Mouse (Mus musculus) forebrain, embryonic 16.5 days (tissue): ENCODE measurements around the gene Med27. TPM values are rescaled to one million over a fixed set of nuclear protein-coding genes. Genes with fewer than 3 reads are reported as not detected.
A peak's percentile ranks its signal among the peaks of the same experiment; 100 is the strongest.

ENCODE experiments used
- ATAC-seq: fragments of 200-750 bp; cut with Nextera tagmentation; 2 replicates; pipeline ENCODE4 v1.8.0; 2017; ENCODE audit warnings: mild to moderate bottlenecking, moderate library complexity
- H3K27ac ChIP-seq: fragments of 300-500 bp; sonication (generic); 2 replicates; pipeline ENCODE4 v1.5.1; 2014; ENCODE audit warnings: low read length, control low read depth
- H3K27me3 ChIP-seq: fragments of 300-500 bp; sonication (generic); replicated peaks from 2 replicates; pipeline ENCODE4 v1.6.1; 2014; ENCODE audit warnings: low read length; ENCODE audit not compliant: control insufficient read depth, insufficient read depth
- H3K36me3 ChIP-seq: fragments of 300-500 bp; sonication (generic); 2 replicates; pipeline ENCODE4 v1.6.1; 2014; ENCODE audit not compliant: control insufficient read depth, insufficient read depth
- H3K4me1 ChIP-seq: fragments of 300-500 bp; sonication (generic); replicated peaks from 2 replicates; pipeline ENCODE4 v1.6.1; 2014; ENCODE audit warnings: low read length; ENCODE audit not compliant: control insufficient read depth, insufficient read depth
- H3K4me2 ChIP-seq: fragments of 300-500 bp; sonication (generic); 2 replicates; pipeline ENCODE4 v1.6.1; 2014; ENCODE audit warnings: mild to moderate bottlenecking, low read length, control low read depth
- H3K4me3 ChIP-seq: fragments of 300-500 bp; sonication (generic); replicated peaks from 2 replicates; pipeline ENCODE4 v1.5.1; 2014; ENCODE audit warnings: mild to moderate bottlenecking, low read length, control low read depth
- H3K9ac ChIP-seq: fragments of 300-500 bp; sonication (generic); replicated peaks from 2 replicates; pipeline ENCODE4 v1.6.1; 2014; ENCODE audit warnings: low read depth, low read length, control low read depth
- H3K9me3 ChIP-seq: fragments of 300-500 bp; sonication (generic); 2 replicates; pipeline ENCODE4 v1.6.1; 2016; ENCODE audit warnings: low read length; ENCODE audit not compliant: control insufficient read depth
- WGBS: fragments of 180-500 bp; shearing (Covaris S2); extraction: QIAGEN DNeasy Blood & Tissue Kit; methylation state at CpG from one replicate; pipeline ENCODE4 v1.1.7; 2014; 5-methylcytosine and 5-hydroxymethylcytosine counted together
- polyA plus RNA-seq: library from polyadenylated mRNA; unstranded; fragments of >200 nt; fragmentation: Nextera tagmentation; extraction: Ambion mirVana; gene quantifications from 2 replicates; pipeline ENCODE4 v1.2.1, GENCODE M21; 2015

The Med27 gene
- polyA plus RNA-seq = 89.7 and 95.3 TPM in 2 replicates

GRCm38 (mm10) chr2:29346629-29347271 lies at the start of gene Med27:
Gene Med27, plus strand, starts transcription at chr2:29346819.
- WGBS = 1% methylated on average over 41 of the region's 41 CpGs
- peak; percentile 99 for ATAC-seq
- H3K27ac ChIP-seq = peak within 1 kb of the TSS; percentile 49
- peak within 1 kb of the TSS; percentile 69 for H3K9ac ChIP-seq
- no peaks in the 10 kb centered on the region for H3K27me3 ChIP-seq
- no peaks in the 10 kb centered on the region for H3K9me3 ChIP-seq
- H3K4me2 ChIP-seq = peak within 1 kb of the TSS; percentile 91
- H3K4me3 ChIP-seq = peak within 1 kb of the TSS; percentile 79
- peaks cover 14% of the 10 kb centered on the region for H3K4me1 ChIP-seq
- H3K36me3 ChIP-seq = peaks cover 6% of the 10 kb centered on the region; the same call in 1 of the 2 replicates

- 53% methylated on average over 7 of the region's 7 CpGs for WGBS
- ATAC-seq = no peak
- Histone ChIP-seq H3K4me2 (no peak overlapping the region), H3K4me1 (no peaks in the 10 kb centered on the region), H3K27ac (no peak overlapping the region), H3K27me3 (no peaks in the 10 kb centered on the region), H3K36me3 (no peaks in the 10 kb centered on the region), H3K4me3 (no peak overlapping the region), H3K9me3 (no peaks in the 10 kb centered on the region), H3K9ac (no peak overlapping the region)
Observed at GRCm38 (mm10) chr2:29309966-29310365, 36.7 kb upstream of the Med27 start.

GRCm38 (mm10) chr2:29312058-29312457 lies 34.6 kb upstream of the Med27 start:
- Histone ChIP-seq H3K9ac (no peak overlapping the region), H3K4me1 (no peaks in the 10 kb centered on the region), H3K27ac (no peak overlapping the region), H3K4me3 (no peak overlapping the region), H3K36me3 (no peaks in the 10 kb centered on the region), H3K9me3 (no peaks in the 10 kb centered on the region), H3K27me3 (no peaks in the 10 kb centered on the region), H3K4me2 (no peak overlapping the region)
- 83% methylated on average over 5 of the region's 5 CpGs for WGBS
- ATAC-seq = no peak

GRCm38 (mm10) chr2:29317906-29318470 lies 28.6 kb upstream of the Med27 start:
- Histone ChIP-seq H3K27me3 (no peaks in the 10 kb centered on the region), H3K9ac (no peak overlapping the region), H3K36me3 (no peaks in the 10 kb centered on the region), H3K27ac (no peak overlapping the region), H3K4me1 (peaks cover 15% of the 10 kb centered on the region), H3K9me3 (no peaks in the 10 kb centered on the region), H3K4me3 (no peak overlapping the region), H3K4me2 (no peak overlapping the region)
- WGBS = 67% methylated on average over 4 of the region's 4 CpGs
- ATAC-seq = no peak

GRCm38 (mm10) chr2:29318596-29318995 lies 28.0 kb upstream of the Med27 start:
- Histone ChIP-seq H3K4me2 (no peak overlapping the region), H3K9me3 (no peaks in the 10 kb centered on the region), H3K4me3 (no peak overlapping the region), H3K27ac (no peak overlapping the region), H3K9ac (no peak overlapping the region), H3K27me3 (no peaks in the 10 kb centered on the region), H3K4me1 (peaks cover 15% of the 10 kb centered on the region), H3K36me3 (no peaks in the 10 kb centered on the region)
- no peak for ATAC-seq
- 89% methylated on average over 3 of the region's 3 CpGs for WGBS

GRCm38 (mm10) chr2:29320229-29320751 lies 26.3 kb upstream of the Med27 start:
- WGBS = 42% methylated on average over 11 of the region's 11 CpGs
- H3K27me3 ChIP-seq = no peaks in the 10 kb centered on the region
- no peak overlapping the region; the same call in 1 of the 2 replicates for H3K4me3 ChIP-seq
- ATAC-seq = peak; percentile 84
- peak overlapping the region; percentile 45 for H3K4me2 ChIP-seq
- peak overlapping the region; percentile 46 for H3K9ac ChIP-seq
- peak overlapping the region; percentile 90 for H3K27ac ChIP-seq
- H3K9me3 ChIP-seq = no peaks in the 10 kb centered on the region
- no peaks in the 10 kb centered on the region for H3K36me3 ChIP-seq
- H3K4me1 ChIP-seq = peaks cover 15% of the 10 kb centered on the region

- 45% methylated on average over 6 of the region's 6 CpGs for WGBS
Observed at GRCm38 (mm10) chr2:29320780-29321179, 25.8 kb upstream of the Med27 start.

GRCm38 (mm10) chr2:29324456-29324855 lies 22.2 kb upstream of the Med27 start:
- Histone ChIP-seq H3K4me2 (no peak overlapping the region), H3K27ac (no peak overlapping the region), H3K9me3 (no peaks in the 10 kb centered on the region), H3K4me1 (peaks cover 15% of the 10 kb centered on the region), H3K27me3 (no peaks in the 10 kb centered on the region), H3K4me3 (no peak overlapping the region), H3K36me3 (no peaks in the 10 kb centered on the region), H3K9ac (no peak overlapping the region)
- no peak for ATAC-seq
- 43% methylated on average over 2 of the region's 2 CpGs for WGBS

More at GRCm38 (mm10) chr2:29320780-29321179, 25.8 kb upstream of the Med27 start:
- H3K9me3 ChIP-seq = no peaks in the 10 kb centered on the region
- no peaks in the 10 kb centered on the region for H3K27me3 ChIP-seq
- peak; percentile 54 for ATAC-seq
- H3K36me3 ChIP-seq = no peaks in the 10 kb centered on the region
- peak overlapping the region; percentile 59 for H3K27ac ChIP-seq
- 0 out of 2 replicates have a peak overlapping the region, but pooled peaks have one; percentile 13 for H3K4me2 ChIP-seq
- H3K4me3 ChIP-seq = no peak overlapping the region
- no peak overlapping the region for H3K9ac ChIP-seq
- peaks cover 15% of the 10 kb centered on the region for H3K4me1 ChIP-seq

- 89% methylated on average over 1 of the region's 1 CpGs for WGBS
- H3K27ac ChIP-seq = no peak overlapping the region
- no peak overlapping the region for H3K9ac ChIP-seq
- H3K4me1 ChIP-seq = no peaks in the 10 kb centered on the region
- no peaks in the 10 kb centered on the region for H3K36me3 ChIP-seq
- no peaks in the 10 kb centered on the region for H3K27me3 ChIP-seq
- no peak overlapping the region for H3K4me2 ChIP-seq
- no peaks in the 10 kb centered on the region for H3K9me3 ChIP-seq
- H3K4me3 ChIP-seq = no peak overlapping the region
- ATAC-seq = no peak
Observed at GRCm38 (mm10) chr2:29330471-29330870, 16.1 kb upstream of the Med27 start.
